Mouse (Mus musculus): ENCODE measurements around the gene Gm10273. TPM values are rescaled to one million over a fixed set of nuclear protein-coding genes. Genes with fewer than 3 reads are reported as not detected.
"Not testable (repeated sequence)": the region's sequence is repeated elsewhere in the genome, so short reads cannot be mapped to it uniquely, and the experiment has no call there.

The Gm10273 gene
- total RNA-seq, 2 experiments from 2014 or later: 149 to 171 TPM

GRCm38 (mm10) chr10:59368729-59369128 lies 26.7 kb upstream of the Gm10273 start:
- Histone ChIP-seq H3K27ac (no peak overlapping the region), H3K4me3 (no peak overlapping the region)
- no peak for DNase-seq
- TF ChIP-seq CTCF (IDR thresholded peaks at IDR 0.05): no peak
- intact Hi-C loops (cut with DNase I): no loop called here

DNA sequence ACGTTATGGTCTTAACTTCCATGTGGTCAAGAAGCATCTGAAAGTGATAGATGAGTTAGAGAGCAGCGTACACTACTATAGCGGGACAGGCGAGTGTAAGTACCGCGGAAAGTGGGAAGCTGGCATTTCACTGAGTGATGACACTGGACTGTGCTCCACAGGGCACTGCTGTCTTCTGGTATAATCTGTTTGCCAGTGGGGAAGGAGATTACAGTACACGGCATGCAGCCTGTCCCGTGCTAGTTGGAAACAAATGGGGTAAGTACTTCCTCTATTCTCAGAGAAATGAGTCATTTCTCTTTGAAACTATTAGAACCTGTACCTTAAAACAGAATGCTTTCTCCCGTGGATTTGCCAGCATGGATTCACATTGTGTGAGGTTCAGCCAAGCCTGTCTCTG lies 26.0 kb upstream of the Gm10273 start:
- no peak for TF ChIP-seq CTCF (IDR thresholded peaks at IDR 0.05)
- DNase-seq: no peak
- H3K27ac ChIP-seq: no peak overlapping the region
- intact Hi-C loops (cut with DNase I): no loop called here
- no peak overlapping the region for H3K4me3 ChIP-seq

DNA sequence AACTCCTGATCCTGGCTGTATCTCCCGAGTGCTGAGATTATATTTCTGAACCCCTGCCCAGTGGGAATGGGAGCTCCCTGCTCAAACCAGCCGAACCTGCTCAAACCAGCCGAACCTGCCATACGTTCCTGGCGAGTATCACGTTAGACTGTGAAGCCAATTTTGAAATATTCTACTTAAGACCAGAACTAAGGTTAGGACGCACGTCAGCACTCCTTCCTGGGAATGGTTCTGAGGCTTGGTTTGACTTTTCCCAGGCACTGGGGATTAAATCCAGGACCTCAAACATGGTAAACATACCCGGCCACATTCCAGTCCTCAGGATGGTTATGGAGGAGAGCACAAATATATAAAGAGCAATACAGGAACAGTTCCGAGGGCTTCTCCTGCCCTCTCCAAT lies 17.5 kb upstream of the Gm10273 start:
- DNase-seq: no peak
- no peak for TF ChIP-seq CTCF (IDR thresholded peaks at IDR 0.05)
- intact Hi-C loops (cut with DNase I): loop anchor here (10.0 kb wide), 1 partner anchor 487 kb away; no protein-coding TSS in a partner anchor
- H3K4me3 ChIP-seq: no peak overlapping the region
- no peak overlapping the region for H3K27ac ChIP-seq

DNA sequence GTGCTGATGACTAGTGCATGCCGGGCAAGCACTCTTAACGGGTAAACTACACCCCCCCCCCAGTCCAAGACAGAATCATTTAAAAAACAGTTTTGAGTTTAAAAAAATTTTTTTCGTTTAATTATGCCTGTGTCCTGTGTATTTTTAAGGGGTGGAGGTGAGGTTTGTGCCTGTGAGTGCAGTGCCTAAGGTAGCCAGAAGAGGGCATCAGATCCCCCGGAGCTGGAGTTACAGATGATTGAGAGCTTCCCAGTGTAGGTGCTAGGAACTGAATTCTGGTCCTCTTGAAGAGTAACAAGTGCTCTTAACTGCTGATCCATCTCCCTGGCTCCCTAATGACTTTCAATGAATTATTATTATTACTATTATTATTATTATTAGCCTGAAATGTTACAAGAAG lies 16.7 kb upstream of the Gm10273 start:
- Histone ChIP-seq H3K4me3 (no peak overlapping the region), H3K27ac (no peak overlapping the region)
- intact Hi-C loops (cut with DNase I): loop anchor here (10.0 kb wide), 1 partner anchor 486 kb away; no protein-coding TSS in a partner anchor
- peak; percentile 39 for TF ChIP-seq CTCF (IDR thresholded peaks at IDR 0.05)
- DNase-seq: no peak

DNA sequence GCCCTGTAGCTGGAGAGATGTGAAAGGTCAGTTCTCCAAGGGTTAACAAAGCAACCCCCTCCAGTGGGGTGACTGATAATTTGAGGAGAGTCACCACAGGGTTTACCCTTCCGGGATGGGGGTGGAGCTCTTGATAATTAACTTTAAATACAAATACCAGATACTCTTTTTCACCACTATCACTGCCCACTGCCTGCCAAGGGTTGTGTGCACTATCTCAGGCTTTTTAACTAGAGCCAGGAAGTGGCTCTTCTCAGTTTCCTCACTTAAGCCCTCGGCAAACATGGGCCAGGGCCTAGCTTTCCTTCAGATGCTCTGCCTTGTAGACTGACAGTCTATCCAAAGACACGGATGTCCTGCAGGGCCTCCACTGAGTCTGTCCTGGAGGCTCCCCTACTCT lies 15.5 kb upstream of the Gm10273 start:
- DNase-seq: no peak
- Histone ChIP-seq H3K27ac (no peak overlapping the region), H3K4me3 (no peak overlapping the region)
- no peak for TF ChIP-seq CTCF (IDR thresholded peaks at IDR 0.05)
- intact Hi-C loops (cut with DNase I): loop anchor here (10.0 kb wide), 1 partner anchor 485 kb away; no protein-coding TSS in a partner anchor

- no peak for DNase-seq
- intact Hi-C loops (cut with DNase I): no loop called here
- H3K4me3 ChIP-seq: no peak overlapping the region
- no peak for TF ChIP-seq CTCF (IDR thresholded peaks at IDR 0.05)
- H3K27ac ChIP-seq: no peak overlapping the region
These were observed 15.0 kb upstream of the Gm10273 start for GRCm38 (mm10) chr10:59380411-59380821.

GRCm38 (mm10) chr10:59381563-59381962 lies 13.9 kb upstream of the Gm10273 start:
- H3K4me3 ChIP-seq; DNase-seq; intact Hi-C loops (cut with DNase I); H3K27ac ChIP-seq: not testable (repeated sequence)

- intact Hi-C loops (cut with DNase I): no loop called here
- no peak overlapping the region for H3K4me3 ChIP-seq
These were observed 8.5 kb upstream of the Gm10273 start for GRCm38 (mm10) chr10:59386951-59387350.

DNA sequence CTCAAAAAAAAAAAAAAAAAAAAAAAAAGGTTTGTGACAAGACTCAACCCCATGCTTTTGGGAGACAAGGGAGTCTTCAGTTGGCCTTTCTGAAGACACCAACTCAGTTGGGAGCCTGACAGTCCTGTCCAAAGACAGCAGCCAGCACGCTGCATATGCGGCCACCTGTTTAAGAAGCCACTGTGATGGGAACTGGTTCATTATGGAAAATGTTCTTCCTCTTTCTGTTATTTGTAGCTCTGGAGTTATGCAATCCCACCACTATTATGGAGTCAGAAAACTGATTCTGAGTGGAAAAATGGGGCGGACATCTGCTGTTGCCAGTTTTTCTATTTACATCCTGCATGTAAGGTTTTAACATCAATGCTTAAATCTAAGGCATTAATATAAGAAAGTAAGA lies 5.8 kb upstream of the Gm10273 start:
- no peak for DNase-seq
- Histone ChIP-seq H3K27ac (no peak overlapping the region), H3K4me3 (no peak overlapping the region)
- intact Hi-C loops (cut with DNase I): no loop called here
- TF ChIP-seq CTCF (IDR thresholded peaks at IDR 0.05): no peak

More at GRCm38 (mm10) chr10:59386951-59387350, 8.5 kb upstream of the Gm10273 start:
- DNase-seq: no peak
- H3K27ac ChIP-seq: no peak overlapping the region
- TF ChIP-seq CTCF (IDR thresholded peaks at IDR 0.05): no peak

DNA sequence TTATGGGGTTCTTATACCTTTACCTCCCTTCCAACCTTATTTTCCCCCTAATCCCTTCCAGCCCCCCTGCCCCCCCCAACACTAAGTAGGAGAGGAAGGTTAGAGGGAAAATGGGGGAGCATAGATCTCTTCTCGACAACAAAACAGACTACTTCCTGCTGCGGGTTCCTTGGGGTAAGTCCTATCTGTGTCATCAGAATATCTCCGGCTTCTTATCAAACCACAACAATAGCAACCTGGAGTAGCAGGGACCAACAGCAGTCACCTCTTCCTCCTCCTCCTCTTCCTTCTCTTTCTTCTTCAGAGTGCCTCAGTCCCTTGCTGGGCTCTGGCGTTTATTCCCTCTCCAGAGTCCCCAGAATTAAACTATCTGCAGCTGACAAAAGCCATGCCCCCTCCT lies 3.5 kb upstream of the Gm10273 start:
- no peak for TF ChIP-seq CTCF (IDR thresholded peaks at IDR 0.05)
- Histone ChIP-seq H3K4me3 (no peak overlapping the region), H3K27ac (no peak overlapping the region)
- no peak for DNase-seq
- intact Hi-C loops (cut with DNase I): no loop called here

- DNase-seq: no peak
- no peak within 1 kb of the TSS for H3K4me3 ChIP-seq
- intact Hi-C loops (cut with DNase I): no loop called here
- TF ChIP-seq CTCF (IDR thresholded peaks at IDR 0.05): no peak
- no peak within 1 kb of the TSS for H3K27ac ChIP-seq
These were observed 7.7 kb downstream of the Gm10273 start, which contains the start of gene Pla2g12b for GRCm38 (mm10) chr10:59402899-59403792. TSS of gene Pla2g12b (plus strand) at chr10:59403660.

DNA sequence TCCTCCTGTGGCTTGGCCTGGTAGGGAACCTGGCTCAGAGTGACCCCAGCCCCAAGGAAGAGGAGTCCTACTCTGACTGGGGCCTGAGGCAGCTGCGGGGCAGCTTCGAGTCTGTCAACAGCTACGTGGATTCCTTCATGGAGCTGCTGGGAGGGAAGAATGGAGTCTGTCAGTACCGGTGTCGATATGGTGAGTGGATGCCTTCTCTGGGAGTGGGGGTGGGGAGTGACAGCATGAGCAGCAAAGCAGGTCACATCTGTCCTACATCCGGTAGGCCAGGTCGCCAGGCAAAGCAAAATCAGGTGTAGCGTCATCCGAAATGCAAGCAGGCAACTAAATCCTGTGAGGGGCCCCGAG lies 8.3 kb downstream of the Gm10273 start:
- no peak for TF ChIP-seq CTCF (IDR thresholded peaks at IDR 0.05)
- DNase-seq: no peak
- Histone ChIP-seq H3K27ac (no peak overlapping the region), H3K4me3 (no peak overlapping the region)
- intact Hi-C loops (cut with DNase I): no loop called here

GRCm38 (mm10) chr10:59408499-59408898 lies 13.1 kb downstream of the Gm10273 start:
- no peak for TF ChIP-seq CTCF (IDR thresholded peaks at IDR 0.05)
- no peak overlapping the region for H3K27ac ChIP-seq
- no peak overlapping the region for H3K4me3 ChIP-seq
- intact Hi-C loops (cut with DNase I): no loop called here
- no peak for DNase-seq

GRCm38 (mm10) chr10:59410264-59410663 lies 14.8 kb downstream of the Gm10273 start:
- intact Hi-C loops (cut with DNase I): no loop called here
- no peak overlapping the region for H3K27ac ChIP-seq
- TF ChIP-seq CTCF (IDR thresholded peaks at IDR 0.05): no peak
- DNase-seq: no peak
- H3K4me3 ChIP-seq: no peak overlapping the region

Measured in gastrocnemius, adult 2 months (tissue).